Mouse (Mus musculus) testis, adult 2 months (tissue): Measurements from ENCODE around the gene Wbp1.

Experiments used
- CTCF ChIP-seq: fragments of 200-500 bp; IDR thresholded peaks from 2 replicates; pipeline ENCODE4 v1.5.1; 2012; ENCODE audit warnings: low read depth, mild to moderate bottlenecking, inconsistent platforms, low read length, moderate library complexity; ENCODE audit not compliant: control insufficient read depth, insufficient read depth, insufficient replicate concordance
- POLR2A ChIP-seq: fragments of 200-500 bp; IDR thresholded peaks from 2 replicates; pipeline ENCODE4 v1.6.1; 2012; ENCODE audit warnings: low read depth, mild to moderate bottlenecking, inconsistent platforms, low read length, moderate library complexity; ENCODE audit not compliant: control insufficient read depth

DNA sequence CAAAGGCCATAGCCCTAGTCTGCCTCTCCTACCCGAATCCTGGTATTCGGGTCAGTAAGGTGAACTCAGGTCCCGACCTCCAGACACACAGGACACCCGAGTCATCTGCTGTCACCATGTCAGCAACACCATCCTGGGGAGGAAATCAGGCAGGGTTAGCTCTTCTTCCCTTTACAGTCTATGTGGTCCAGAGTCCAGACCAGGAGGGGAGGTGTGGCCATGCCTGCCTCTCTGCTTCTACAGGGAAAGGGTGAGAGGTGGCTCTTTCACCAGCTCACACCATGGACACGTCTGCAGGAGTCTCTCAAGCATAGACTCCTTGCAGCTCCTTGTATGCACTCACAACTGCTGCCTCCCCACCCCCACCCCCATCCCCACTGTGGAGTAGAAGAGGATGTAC is 32.1 kb upstream of the Wbp1 start:
- TF ChIP-seq CTCF, result no peak
- no peak for TF ChIP-seq POLR2A
